In genomic region chr1:61528757-61529156, GRCm38 (mm10) we compare ENCODE assay signal across 27 mouse cellular contexts.
DNase-seq lines count a peak whose midpoint lies in the region; ATAC-seq and TF ChIP-seq lines count a peak whose summit lies in the region.
"Had no signal": no experiment of that assay in that cellular context is flagged by ENCODE, and none has a peak within 500 bp of the region (broad histone marks: within the 10 kb centered on the region; RNA-seq: fewer than 3 reads in every experiment).

No protein-coding gene starts in this region.

- no peaks in the 10 kb centered on the region for H3K27me3 ChIP-seq in hindbrain, postnatal 0 days (ENCODE audit: insufficient read depth, low read length)
- no peaks in the 10 kb centered on the region for H3K27me3 ChIP-seq in hindbrain, embryonic 10.5 days (ENCODE audit: insufficient read depth, poor library complexity, severe bottlenecking)
- H3K27me3 ChIP-seq in midbrain, embryonic 14.5 days (ENCODE audit: control insufficient read depth, insufficient read depth, low read length), result no peaks in the 10 kb centered on the region
- H3K27me3 ChIP-seq in midbrain, embryonic 11.5 days (ENCODE audit: control insufficient read depth, insufficient read depth, low read length), result no peaks in the 10 kb centered on the region
- no peaks in the 10 kb centered on the region for H3K27me3 ChIP-seq in hindbrain, embryonic 14.5 days (ENCODE audit: control insufficient read depth, insufficient read depth, low read length)
- H3K27me3 ChIP-seq: CH12.LX; kidney, embryonic 15.5 days; limb, embryonic 12.5 days; liver, embryonic 13.5 days; neural tube, embryonic 15.5 days had no signal

- no peak overlapping the region for H3K27ac ChIP-seq in hindbrain, postnatal 0 days
- no peak overlapping the region for H3K27ac ChIP-seq in hindbrain, embryonic 10.5 days
- H3K27ac ChIP-seq in midbrain, embryonic 14.5 days (replicated peaks; ENCODE audit: low read depth, low read length), result no peak overlapping the region
- no peak overlapping the region for H3K27ac ChIP-seq in midbrain, embryonic 11.5 days (ENCODE audit: low read depth, low read length)
- no peak overlapping the region for H3K27ac ChIP-seq in hindbrain, embryonic 14.5 days
- H3K27ac ChIP-seq: gastrocnemius, adult 2 months; kidney, embryonic 15.5 days; limb, embryonic 12.5 days; liver, embryonic 13.5 days; neural tube, embryonic 15.5 days had no signal

- H3K9ac ChIP-seq in hindbrain, postnatal 0 days (replicated peaks; ENCODE audit: low read length), result no peak overlapping the region
- no peak overlapping the region for H3K9ac ChIP-seq in midbrain, embryonic 14.5 days (replicated peaks; ENCODE audit: low read length)
- no peak overlapping the region for H3K9ac ChIP-seq in midbrain, embryonic 11.5 days (ENCODE audit: low read length)
- no peak overlapping the region for H3K9ac ChIP-seq in hindbrain, embryonic 14.5 days
- H3K9ac ChIP-seq: kidney, embryonic 15.5 days; limb, embryonic 12.5 days; liver, embryonic 13.5 days; neural tube, embryonic 15.5 days had no signal

- 71% methylated on average over 15 of the region's 15 CpGs for WGBS in hindbrain, postnatal 0 days
- WGBS in hindbrain, embryonic 10.5 days, result 89% methylated on average over 15 of the region's 15 CpGs
- WGBS in midbrain, embryonic 14.5 days, result 72% methylated on average over 15 of the region's 15 CpGs
- WGBS in midbrain, embryonic 11.5 days, result 90% methylated on average over 15 of the region's 15 CpGs
- 72% methylated on average over 15 of the region's 15 CpGs for WGBS in hindbrain, embryonic 14.5 days

- H3K4me3 ChIP-seq in hindbrain, postnatal 0 days (ENCODE audit: low read length), result no peak overlapping the region
- H3K4me3 ChIP-seq in hindbrain, embryonic 10.5 days, result no peak overlapping the region
- no peak overlapping the region for H3K4me3 ChIP-seq in midbrain, embryonic 14.5 days (replicated peaks; ENCODE audit: low read depth, low read length)
- H3K4me3 ChIP-seq in midbrain, embryonic 11.5 days (ENCODE audit: low read depth, low read length), result no peak overlapping the region
- no peak overlapping the region for H3K4me3 ChIP-seq in hindbrain, embryonic 14.5 days (replicated peaks; ENCODE audit: low read length)
- H3K4me3 ChIP-seq: forebrain, embryonic 10.5 days; gastrocnemius, adult 2 months; heart, embryonic 10.5 days; kidney, embryonic 15.5 days; limb, embryonic 12.5 days; liver, embryonic 13.5 days; neural tube, embryonic 15.5 days had no signal

- ATAC-seq in hindbrain, postnatal 0 days, result no peak
- no peak for ATAC-seq in midbrain, embryonic 14.5 days (ENCODE audit: low FRiP score, low TSS enrichment)
- ATAC-seq in midbrain, embryonic 11.5 days (ENCODE audit: low FRiP score), result no peak
- no peak for ATAC-seq in hindbrain, embryonic 14.5 days (ENCODE audit: low FRiP score)

- DNase-seq in hindbrain, postnatal 0 days (ENCODE audit: low spot score), result peak; percentile 21
- no peak for DNase-seq in hindbrain, embryonic 10.5 days (ENCODE audit: low spot score)
- peak; percentile 60 for DNase-seq in midbrain, embryonic 14.5 days
- DNase-seq in midbrain, embryonic 11.5 days (ENCODE audit: low spot score, missing footprints), result no peak
- DNase-seq in R1 (ENCODE audit: low read depth, low spot score), result peak; percentile 18
- DNase-seq in brain, embryonic 14.5 days (ENCODE audit: low read depth), result peak; percentile 55
- no peak for DNase-seq in hindbrain, embryonic 14.5 days (ENCODE audit: low spot score)
- no peak for DNase-seq in urinary bladder, postnatal 25 days (ENCODE audit: low spot score)
- DNase-seq: adrenal gland, postnatal 10 days; B cell, adult 2 months; cerebellum, adult 8-10 months; gastrocnemius, adult 2 months; heart, postnatal 4 days; kidney, adult 11 months; kidney, postnatal 36 days; layer of hippocampus, postnatal 36 days; liver, embryonic 13.5 days; lung, adult 2 months; lung, postnatal 14 days; thymus, adult 2 months; thymus, postnatal 4 days had no signal

- no peaks in the 10 kb centered on the region for H3K36me3 ChIP-seq in hindbrain, postnatal 0 days (ENCODE audit: insufficient read depth, low read length)
- H3K36me3 ChIP-seq in hindbrain, embryonic 10.5 days, result no peaks in the 10 kb centered on the region
- no peaks in the 10 kb centered on the region for H3K36me3 ChIP-seq in midbrain, embryonic 14.5 days (ENCODE audit: control insufficient read depth, insufficient read depth, low read length)
- no peaks in the 10 kb centered on the region for H3K36me3 ChIP-seq in midbrain, embryonic 11.5 days (ENCODE audit: control insufficient read depth, insufficient read depth, low read length)
- no peaks in the 10 kb centered on the region for H3K36me3 ChIP-seq in hindbrain, embryonic 14.5 days (replicated peaks; ENCODE audit: control insufficient read depth, insufficient read depth)
- H3K36me3 ChIP-seq: forebrain, embryonic 10.5 days; heart, embryonic 10.5 days; kidney, embryonic 15.5 days; limb, embryonic 12.5 days; liver, embryonic 13.5 days; neural tube, embryonic 15.5 days had no signal

- no peak overlapping the region for H3K4me2 ChIP-seq in hindbrain, postnatal 0 days (ENCODE audit: low read depth, low read length)
- H3K4me2 ChIP-seq in midbrain, embryonic 14.5 days (ENCODE audit: low read length), result no peak overlapping the region
- H3K4me2 ChIP-seq in midbrain, embryonic 11.5 days, result no peak overlapping the region
- no peak overlapping the region for H3K4me2 ChIP-seq in hindbrain, embryonic 14.5 days (replicated peaks)
- H3K4me2 ChIP-seq: kidney, embryonic 15.5 days; limb, embryonic 12.5 days; liver, embryonic 13.5 days had no signal

- H3K9me3 ChIP-seq in hindbrain, postnatal 0 days (ENCODE audit: low read length), result no peaks in the 10 kb centered on the region
- H3K9me3 ChIP-seq in hindbrain, embryonic 10.5 days, result no peaks in the 10 kb centered on the region
- no peaks in the 10 kb centered on the region for H3K9me3 ChIP-seq in midbrain, embryonic 14.5 days (ENCODE audit: control insufficient read depth, low read length)
- no peaks in the 10 kb centered on the region for H3K9me3 ChIP-seq in midbrain, embryonic 11.5 days (ENCODE audit: control insufficient read depth, low read length)
- no peaks in the 10 kb centered on the region for H3K9me3 ChIP-seq in hindbrain, embryonic 14.5 days (ENCODE audit: control insufficient read depth, low read length)
- H3K9me3 ChIP-seq: forebrain, embryonic 10.5 days; heart, embryonic 10.5 days; kidney, embryonic 15.5 days; limb, embryonic 12.5 days; liver, embryonic 13.5 days; neural tube, embryonic 15.5 days had no signal

- H3K4me1 ChIP-seq in hindbrain, postnatal 0 days (ENCODE audit: insufficient read depth, low read length), result no peaks in the 10 kb centered on the region
- H3K4me1 ChIP-seq in hindbrain, embryonic 10.5 days (replicated peaks), result peaks cover 27% of the 10 kb centered on the region
- H3K4me1 ChIP-seq in midbrain, embryonic 14.5 days (ENCODE audit: control insufficient read depth, insufficient read depth, low read length), result peaks cover 13% of the 10 kb centered on the region
- H3K4me1 ChIP-seq in midbrain, embryonic 11.5 days (ENCODE audit: control insufficient read depth, insufficient read depth, low read length), result peaks cover 10% of the 10 kb centered on the region
- H3K4me1 ChIP-seq in hindbrain, embryonic 14.5 days (replicated peaks; ENCODE audit: control insufficient read depth, insufficient read depth, low read length), result peaks cover 24% of the 10 kb centered on the region
- H3K4me1 ChIP-seq: liver, embryonic 13.5 days had no signal

- no peak for TF ChIP-seq POLR2A in brain, embryonic 14.5 days (IDR thresholded peaks at IDR 0.05; ENCODE audit: borderline replicate concordance, extremely low read depth, insufficient read depth, insufficient read length, poor library complexity, severe bottlenecking)

- no peak for TF ChIP-seq CTCF in hindbrain, postnatal 0 days (IDR thresholded peaks at IDR 0.05; ENCODE audit: low read depth)
- TF ChIP-seq CTCF in brain, embryonic 14.5 days (IDR thresholded peaks at IDR 0.05; ENCODE audit: borderline replicate concordance, extremely low read depth, insufficient read depth, insufficient read length), result no peak

Comparison
In these comparisons a context has a peak if more than half of its experiments do, and no peak if none do; other contexts are left out.
1. DNase-seq: peak in hindbrain, postnatal 0 days (single experiment), midbrain, embryonic 14.5 days (single experiment), R1 (single experiment) and brain, embryonic 14.5 days (single experiment); none in hindbrain, embryonic 10.5 days (single experiment), midbrain, embryonic 11.5 days (single experiment), hindbrain, embryonic 14.5 days (single experiment) and urinary bladder, postnatal 25 days (single experiment).